Mouse (Mus musculus): ENCODE measurements around the gene Cacna1c.

Gene Cacna1c

DNA sequence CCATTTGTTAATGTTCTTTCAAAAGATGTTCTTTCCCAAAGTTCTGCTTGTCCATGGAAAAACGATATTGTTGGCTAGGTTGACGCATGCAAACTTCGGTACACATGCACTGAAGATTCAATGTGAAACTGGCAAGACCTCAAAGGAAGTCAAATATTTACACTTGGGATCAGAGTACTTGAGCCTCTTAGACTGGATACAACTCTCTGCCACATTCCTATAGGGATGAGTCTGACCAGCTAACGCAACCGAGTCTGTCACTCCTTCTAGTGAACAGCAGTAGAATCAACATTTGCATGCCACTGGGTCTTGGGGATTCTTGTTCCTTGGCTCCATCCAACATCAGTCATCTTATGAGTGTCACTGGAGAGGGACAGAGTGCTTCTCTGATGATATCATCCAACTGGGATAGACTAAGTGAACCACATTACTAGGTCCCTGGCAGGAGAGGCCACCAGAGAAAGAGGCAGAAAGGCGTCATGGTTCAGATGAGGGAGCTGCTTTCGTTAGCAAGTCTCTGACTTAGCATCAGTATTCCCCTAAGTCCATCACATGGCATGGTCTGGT is 241.1 kb downstream of the Cacna1c start:
- no peak for DNase-seq (ENCODE audit: low spot score)

- DNase-seq (ENCODE audit: low spot score), result no peak
These were observed 243.8 kb downstream of the Cacna1c start for GRCm38 (mm10) chr6:118952377-118952776.

DNA sequence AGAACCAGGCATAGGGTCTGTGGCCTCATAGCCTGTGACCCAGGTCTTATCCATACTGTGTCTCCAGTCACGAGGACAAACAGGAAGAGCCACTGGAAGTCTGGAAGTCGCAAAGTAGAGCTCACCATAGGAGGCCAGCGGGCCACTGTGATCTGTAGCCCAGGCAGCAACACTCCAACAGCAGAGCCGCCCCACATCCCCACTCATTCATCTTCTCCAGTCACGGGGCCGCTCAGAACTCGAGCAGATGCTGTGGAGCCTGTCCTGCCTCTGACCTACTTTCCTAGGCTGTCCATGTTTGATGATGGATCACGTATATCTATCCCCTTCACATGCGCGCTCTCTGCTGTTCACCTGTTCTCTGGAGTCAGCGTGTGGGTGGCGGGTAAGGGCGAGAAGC is 246.0 kb downstream of the Cacna1c start:
- DNase-seq (ENCODE audit: low spot score), result no peak

GRCm38 (mm10) chr6:118947286-118947685 is 248.9 kb downstream of the Cacna1c start:
- no peak for DNase-seq (ENCODE audit: low spot score)

- no peak for DNase-seq (ENCODE audit: low spot score)
These were observed 249.6 kb downstream of the Cacna1c start for GRCm38 (mm10) chr6:118946660-118947059.

GRCm38 (mm10) chr6:118944093-118944492 is 252.1 kb downstream of the Cacna1c start:
- no peak for DNase-seq (ENCODE audit: low spot score)

- DNase-seq (ENCODE audit: low spot score), result no peak
These were observed 254.4 kb downstream of the Cacna1c start for GRCm38 (mm10) chr6:118941816-118942215.

DNA sequence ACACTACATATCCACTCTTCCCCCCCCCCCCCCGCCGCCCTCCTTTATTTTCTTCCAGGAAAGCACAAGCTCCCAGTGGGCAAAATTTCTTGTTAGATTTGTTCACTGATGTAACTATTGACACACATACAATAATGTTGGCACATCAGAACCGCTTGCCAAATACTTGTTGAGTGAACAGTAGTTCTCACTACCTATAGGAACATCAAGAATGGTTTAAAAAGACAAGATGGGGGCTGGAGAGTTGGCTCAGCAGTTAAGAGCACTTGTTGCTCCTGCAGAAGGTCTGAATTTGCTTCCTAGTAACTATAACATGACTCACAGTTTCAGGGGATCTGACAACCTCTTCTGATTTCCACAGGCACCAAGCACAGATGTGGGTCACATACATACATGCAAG is 255.2 kb downstream of the Cacna1c start:
- no peak for DNase-seq (ENCODE audit: low spot score)

DNA sequence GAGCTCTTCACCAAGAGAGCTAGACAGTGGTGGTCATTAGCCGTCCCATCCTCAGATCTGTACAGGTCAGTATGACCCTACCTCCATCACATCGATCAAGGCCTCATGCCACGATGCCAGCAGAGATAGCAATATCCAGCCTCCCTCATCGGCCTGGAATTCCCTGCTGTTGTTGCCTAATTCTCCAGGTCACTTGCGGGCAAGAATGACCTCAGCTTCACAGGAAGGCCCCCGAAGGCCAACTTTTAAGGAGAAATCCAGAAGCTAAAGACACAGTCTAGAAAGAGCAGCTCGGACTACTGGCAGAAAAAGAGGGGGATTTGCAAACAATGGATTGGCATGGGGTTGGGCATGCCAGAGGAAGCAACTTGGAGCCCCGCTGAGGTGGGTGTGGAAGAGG is 256.6 kb downstream of the Cacna1c start:
- no peak for DNase-seq (ENCODE audit: low spot score)

DNA sequence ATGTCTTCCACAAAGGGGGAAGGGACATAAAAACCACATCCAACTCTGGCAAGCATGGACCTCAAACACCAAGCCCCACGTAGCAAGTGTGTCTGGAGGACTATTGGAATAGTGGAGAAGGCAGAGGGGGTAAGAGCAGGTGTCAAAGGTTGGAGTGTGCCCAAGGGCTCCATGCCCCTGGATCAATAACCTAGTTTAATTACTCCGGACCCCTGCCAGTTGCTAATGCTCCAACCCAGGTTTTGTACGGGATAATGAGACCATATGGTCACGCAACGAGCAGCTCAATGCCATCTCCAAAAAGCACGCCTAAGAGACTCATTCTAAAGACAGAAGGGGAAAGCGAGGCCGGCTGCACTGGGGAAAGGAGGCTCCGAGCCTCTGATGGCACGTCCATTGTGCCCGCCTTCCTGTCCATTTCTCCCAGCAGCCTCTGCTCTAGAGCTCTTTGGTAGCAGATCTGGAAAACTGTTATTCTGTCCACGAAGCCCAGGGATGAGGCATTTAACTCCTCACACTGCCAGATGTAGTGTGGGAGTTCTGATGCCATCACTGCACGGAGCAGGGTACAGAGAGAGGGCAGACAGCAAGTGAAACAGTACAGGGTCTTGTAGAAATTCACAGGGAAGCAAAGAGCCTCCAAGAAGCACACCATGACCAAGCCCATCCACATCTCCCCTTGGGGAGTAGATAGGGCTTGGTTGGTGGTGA is 257.7 kb downstream of the Cacna1c start:
- DNase-seq (ENCODE audit: low spot score), result no peak

- DNase-seq (ENCODE audit: low spot score), result no peak
These were observed 258.7 kb downstream of the Cacna1c start for GRCm38 (mm10) chr6:118937536-118937935.

DNA sequence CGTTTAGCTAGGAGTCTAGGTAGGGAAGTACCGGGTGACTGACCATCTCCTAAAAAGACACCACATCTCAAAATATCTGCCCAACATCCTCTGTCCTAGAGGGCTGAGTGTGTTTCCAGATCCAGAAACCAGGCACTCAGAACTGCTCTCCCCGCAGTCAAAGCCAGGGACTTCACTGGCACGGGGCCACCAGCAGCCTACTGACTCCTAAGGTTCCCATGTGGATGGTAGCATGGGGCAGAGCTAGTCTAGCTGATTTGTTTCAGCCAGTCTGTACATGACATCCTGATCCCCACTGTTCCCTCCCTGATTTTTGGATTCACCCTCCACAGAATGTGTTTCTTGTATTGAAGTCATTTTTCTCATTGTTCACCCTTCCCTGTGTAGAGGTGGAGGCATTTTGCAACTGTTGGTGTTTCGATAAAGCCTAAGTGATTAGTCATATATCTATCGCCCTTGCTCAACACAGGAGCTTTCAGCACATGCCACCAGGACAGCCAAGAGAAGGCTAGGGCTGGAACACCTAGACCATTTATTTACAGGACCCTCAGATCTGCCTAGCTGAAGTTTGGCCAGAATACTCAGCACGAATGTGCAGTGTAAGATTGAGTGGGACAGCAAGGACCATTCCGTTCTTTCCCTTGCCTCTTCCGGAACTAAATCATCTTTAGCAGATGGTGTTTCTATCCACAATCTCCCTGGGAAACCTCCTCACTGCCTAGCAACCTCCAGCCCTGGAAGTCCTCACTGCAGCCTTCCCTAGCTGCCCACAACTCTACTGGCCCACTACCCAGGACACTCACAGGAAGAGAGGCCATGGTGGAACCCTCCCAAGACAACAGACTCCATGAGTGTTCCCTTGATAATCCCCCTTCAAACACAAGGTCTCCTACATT is 260.4 kb downstream of the Cacna1c start:
- DNase-seq (ENCODE audit: low spot score), result no peak

- DNase-seq (ENCODE audit: low spot score), result no peak
These were observed 261.8 kb downstream of the Cacna1c start for GRCm38 (mm10) chr6:118934243-118934902.

- no peak for DNase-seq (ENCODE audit: low spot score)
These were observed 263.1 kb downstream of the Cacna1c start for GRCm38 (mm10) chr6:118933017-118933594.

DNA sequence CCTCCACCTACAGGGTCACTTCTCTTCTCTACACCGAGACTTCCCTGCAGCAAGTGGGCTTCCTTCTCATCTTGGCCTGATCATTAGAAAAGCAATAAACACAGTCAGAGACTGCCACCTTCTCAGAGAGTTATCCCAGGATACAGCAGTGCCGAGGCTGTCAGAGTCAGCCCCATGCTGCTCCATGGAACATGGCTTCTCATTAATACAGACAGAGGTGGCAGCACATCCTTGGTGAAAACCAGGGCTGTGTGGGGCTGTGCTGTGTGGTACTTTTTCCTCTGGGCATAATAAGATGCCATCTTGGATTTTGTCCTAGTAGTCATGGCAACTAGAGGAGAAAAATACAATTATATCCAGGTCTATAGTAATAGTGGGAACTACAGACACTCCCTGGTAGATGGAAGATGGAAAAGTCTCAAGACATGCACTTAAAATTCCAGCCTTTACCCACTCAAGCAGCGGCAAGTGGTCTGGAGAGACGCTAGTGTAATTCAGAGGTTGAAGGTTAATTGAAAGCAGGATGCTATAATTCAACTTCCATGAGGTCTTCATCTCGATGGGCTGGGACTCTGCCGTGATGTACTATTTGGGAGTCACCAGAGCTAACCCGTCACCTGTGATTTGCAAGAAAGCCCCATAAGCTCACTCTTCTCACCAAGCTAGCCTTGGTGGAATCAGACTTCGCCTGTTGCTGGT is 264.1 kb downstream of the Cacna1c start:
- no peak for DNase-seq (ENCODE audit: low spot score)

DNA sequence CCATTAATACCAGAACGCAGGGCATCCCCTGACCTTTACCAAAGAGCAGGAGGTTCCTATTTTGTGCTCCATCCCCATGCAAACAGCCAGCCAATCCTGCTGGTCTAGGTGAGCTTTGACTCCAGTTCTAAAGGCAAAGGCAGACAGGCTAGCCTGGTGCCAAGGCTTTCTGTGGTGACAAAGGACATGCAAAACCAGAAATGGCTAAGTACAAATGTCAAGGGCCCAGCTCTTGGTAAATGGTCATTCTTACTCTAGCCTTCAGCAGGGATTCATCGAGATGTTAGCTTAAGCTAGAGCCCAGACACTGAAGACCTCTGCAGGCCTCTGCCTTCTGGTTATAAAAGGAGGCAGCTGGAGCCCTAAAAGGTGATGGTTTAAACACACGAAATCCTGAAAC is 269.5 kb downstream of the Cacna1c start:
- no peak for DNase-seq (ENCODE audit: low spot score)

DNA sequence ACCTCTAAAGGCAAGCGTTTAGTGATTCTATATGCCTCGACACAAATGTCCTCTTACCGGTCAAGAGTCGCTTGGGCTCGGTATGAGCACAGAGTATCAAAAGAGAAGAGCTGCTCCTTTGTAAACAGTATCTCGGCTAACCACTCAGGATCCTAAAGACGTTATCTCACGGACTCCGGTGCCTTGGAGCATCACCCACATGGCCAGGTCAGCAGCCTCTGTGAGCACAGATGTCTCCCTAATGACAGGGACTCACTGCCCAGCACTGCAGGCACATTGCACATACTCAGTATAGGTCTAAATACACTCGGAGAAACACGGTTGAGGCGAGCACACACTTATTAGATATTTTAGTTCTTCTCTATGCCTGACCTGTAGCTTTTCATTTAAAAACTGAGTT is 271.8 kb downstream of the Cacna1c start:
- DNase-seq (ENCODE audit: low spot score), result no peak

DNA sequence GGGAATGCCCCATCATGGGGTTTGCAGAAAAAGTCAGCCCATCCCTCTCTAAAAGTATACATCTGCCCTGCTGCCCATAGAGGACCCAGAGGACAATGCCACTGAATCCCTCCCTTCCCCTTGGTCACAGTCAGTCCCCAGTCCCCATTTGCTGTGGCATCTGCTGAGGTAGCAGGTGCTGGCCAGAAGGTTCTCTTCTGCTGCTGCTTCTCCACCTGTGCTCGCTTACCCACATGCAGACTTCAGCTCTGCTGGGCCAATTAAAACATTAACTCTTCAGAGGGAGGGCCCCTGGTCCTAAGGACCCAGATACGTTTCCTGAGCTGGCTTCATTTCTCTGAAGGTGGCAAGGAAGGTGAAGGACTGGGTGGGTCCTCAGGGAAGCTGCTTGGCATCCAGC is 272.3 kb downstream of the Cacna1c start:
- DNase-seq (ENCODE audit: low spot score), result no peak

DNA sequence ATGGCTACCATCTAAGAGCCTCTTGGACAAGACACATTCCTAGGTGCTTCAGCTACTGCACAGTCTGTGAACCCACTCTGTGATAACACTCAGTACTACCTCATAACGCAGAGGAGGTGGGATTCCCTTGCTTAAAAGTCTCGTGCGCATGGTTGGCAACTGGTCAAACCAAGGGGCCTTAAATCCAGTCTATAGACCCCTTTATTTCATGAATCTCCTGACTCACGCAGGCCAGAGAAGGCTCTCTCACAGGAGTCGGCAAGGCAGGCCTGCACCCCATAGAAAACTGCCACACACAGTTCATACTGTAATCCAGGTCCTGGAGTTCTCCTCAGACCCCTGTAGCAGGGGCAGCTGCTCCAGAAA is 273.0 kb downstream of the Cacna1c start:
- DNase-seq (ENCODE audit: low spot score), result no peak

GRCm38 (mm10) chr6:118922328-118923211 is 273.6 kb downstream of the Cacna1c start:
- peak; percentile 77 for DNase-seq (ENCODE audit: low spot score)

GRCm38 (mm10) chr6:118908176-118908575 is 288.0 kb downstream of the Cacna1c start:
- DNase-seq (ENCODE audit: low spot score), result no peak

All from urinary bladder, postnatal 25 days (tissue).